Mouse (Mus musculus) heart, postnatal 0 days (tissue): ENCODE results near the gene Ddias.

ENCODE experiments used
- CTCF ChIP-seq: IDR thresholded peaks from 2 replicates; pipeline ENCODE4 v1.5.1; 2016; ENCODE audit warnings: antibody characterized with exemption, control low read depth, low read depth
- EP300 ChIP-seq: IDR thresholded peaks from 2 replicates; pipeline ENCODE4 v1.6.1; 2016; ENCODE audit warnings: antibody characterized with exemption, low read depth

GRCm38 (mm10) chr7:92883850-92884716 is 10.0 kb upstream of the Ddias start:
- no peak for TF ChIP-seq CTCF
- peak; percentile 45; the same call in 1 of the 2 replicates for TF ChIP-seq EP300
